33 mouse cellular contexts compared by ENCODE assay signal in genomic region chr7:128271496-128271895, GRCm38 (mm10). TPM values are rescaled to one million over a fixed set of nuclear protein-coding genes. Genes with fewer than 3 reads are reported as not detected.
A peak's percentile ranks its signal among the peaks of the same experiment; 100 is the strongest.
DNase-seq lines count a peak whose midpoint lies in the region; ATAC-seq and TF ChIP-seq lines count a peak whose summit lies in the region.
"Had no signal": no experiment of that assay in that cellular context is flagged by ENCODE, and none has a peak within 500 bp of the region (broad histone marks: within the 10 kb centered on the region; RNA-seq: fewer than 3 reads in every experiment).

No protein-coding gene starts in this region.

- peak; percentile 36 to 52 for DNase-seq in cerebellum, adult 2 months
- DNase-seq in cerebellum, postnatal 14 days: peak; percentile 60 to 70
- DNase-seq in liver, embryonic 14.5 days (ENCODE audit: low read depth in 3 of 3, low spot score in 3 of 3): no peak
- no peak for DNase-seq in heart, embryonic 10.5 days (ENCODE audit: low spot score)
- no peak for DNase-seq in c-Kit-positive CD71-positive TER-119-positive erythroid progenitor cells, embryonic 14.5 days (ENCODE audit: low spot score)
- no peak for DNase-seq in right cerebral cortex, postnatal 36 days (ENCODE audit: low spot score in 2 of 2)
- DNase-seq: adrenal gland, postnatal 36 days; gastrocnemius, postnatal 14 days; heart, adult 2 months; heart, postnatal 10 days; kidney, adult 9 months; kidney, postnatal 10 days; lung, embryonic 14.5 days; lung, postnatal 14 days; right cerebral cortex, adult 18-20 months; thymus, adult 2 months; thymus, postnatal 36 days had no signal

- TF ChIP-seq CTCF in cerebellum, adult 2 months (IDR thresholded peaks at IDR 0.05; ENCODE audit: borderline replicate concordance, insufficient read depth, low read depth, low read length): no peak
- no peak for TF ChIP-seq CTCF in liver, embryonic 14.5 days (IDR thresholded peaks at IDR 0.05; ENCODE audit: low read depth)

- no peak for ATAC-seq in erythroblast, adult 5-6 weeks (replicated peaks; ENCODE audit: low FRiP score, poor library complexity, severe bottlenecking)
- ATAC-seq in liver, embryonic 14.5 days (ENCODE audit: insufficient read depth): no peak
- ATAC-seq: forebrain, embryonic 13.5 days; midbrain, embryonic 15.5 days; Patski had no signal

- no peak for TF ChIP-seq POLR2A in cerebellum, adult 2 months (IDR thresholded peaks at IDR 0.05; ENCODE audit: borderline replicate concordance, insufficient read depth, low read length)

- H3K36me3 ChIP-seq in erythroblast, embryonic 14.5 days (ENCODE audit: control insufficient read depth): peaks cover 72% of the 10 kb centered on the region
- peaks cover 54% of the 10 kb centered on the region for H3K36me3 ChIP-seq in liver, embryonic 14.5 days (replicated peaks; ENCODE audit: control insufficient read depth, insufficient read depth, low read depth)
- H3K36me3 ChIP-seq in heart, embryonic 10.5 days: peaks cover 59% of the 10 kb centered on the region

- WGBS in cerebellum, adult 2 months: 57% methylated on average over 9 of the region's 9 CpGs
- WGBS in liver, embryonic 14.5 days (ENCODE audit: insufficient replicate concordance): 92% methylated on average over 9 of the region's 9 CpGs
- 86% methylated on average over 9 of the region's 9 CpGs for WGBS in heart, embryonic 10.5 days

- H3K9me3 ChIP-seq in erythroblast, embryonic 14.5 days (ENCODE audit: control insufficient read depth, low read length): peaks cover 20% of the 10 kb centered on the region
- H3K9me3 ChIP-seq in liver, embryonic 14.5 days (ENCODE audit: control insufficient read depth, low read length): no peaks in the 10 kb centered on the region
- H3K9me3 ChIP-seq in heart, embryonic 10.5 days: no peaks in the 10 kb centered on the region
- H3K9me3 ChIP-seq: embryonic facial prominence, embryonic 13.5 days; forebrain, embryonic 13.5 days; heart, embryonic 13.5 days; limb, embryonic 10.5 days; limb, embryonic 15.5 days; midbrain, embryonic 15.5 days had no signal

- 0 out of 2 replicates have a peak, but pooled peaks cover 6% of the 10 kb centered on the region for H3K27me3 ChIP-seq in erythroblast, embryonic 14.5 days (ENCODE audit: control insufficient read depth)
- no peaks in the 10 kb centered on the region for H3K27me3 ChIP-seq in cerebellum, adult 2 months (ENCODE audit: control insufficient read depth, insufficient read depth, low read length)
- H3K27me3 ChIP-seq in liver, embryonic 14.5 days (ENCODE audit: control insufficient read depth, insufficient read depth, low read length): no peaks in the 10 kb centered on the region
- H3K27me3 ChIP-seq in heart, embryonic 10.5 days (ENCODE audit: insufficient read depth, poor library complexity, severe bottlenecking): no peaks in the 10 kb centered on the region; the same call in 1 of the 2 replicates
- H3K27me3 ChIP-seq: embryonic facial prominence, embryonic 13.5 days; forebrain, embryonic 13.5 days; heart, embryonic 13.5 days; limb, embryonic 15.5 days; midbrain, embryonic 15.5 days; Patski had no signal

- H3K4me2 ChIP-seq in liver, embryonic 14.5 days (ENCODE audit: low read depth): peak overlapping the region; percentile 54
- H3K4me2 ChIP-seq: embryonic facial prominence, embryonic 13.5 days; forebrain, embryonic 13.5 days; hindbrain, embryonic 14.5 days; limb, embryonic 15.5 days; lung, embryonic 14.5 days; midbrain, embryonic 15.5 days had no signal

- H3K27ac ChIP-seq in cerebellum, adult 2 months (ENCODE audit: insufficient read depth, low read length): no peak overlapping the region
- H3K27ac ChIP-seq in liver, embryonic 14.5 days: peak overlapping the region; percentile 6
- H3K27ac ChIP-seq in heart, embryonic 10.5 days: no peak overlapping the region
- H3K27ac ChIP-seq: embryonic facial prominence, embryonic 13.5 days; forebrain, embryonic 13.5 days; heart, adult 2 months; heart, embryonic 13.5 days; hindbrain, embryonic 14.5 days; limb, embryonic 10.5 days; limb, embryonic 15.5 days; midbrain, embryonic 15.5 days had no signal

- no peak for TF ChIP-seq EP300 in liver, embryonic 14.5 days (IDR thresholded peaks at IDR 0.05; ENCODE audit: low read depth)

- H3K9ac ChIP-seq in liver, embryonic 14.5 days (replicated peaks): no peak overlapping the region
- H3K9ac ChIP-seq: embryonic facial prominence, embryonic 13.5 days; forebrain, embryonic 13.5 days; heart, embryonic 13.5 days; hindbrain, embryonic 14.5 days; limb, embryonic 15.5 days; lung, embryonic 14.5 days; midbrain, embryonic 15.5 days had no signal

- peaks cover 49% of the 10 kb centered on the region for H3K4me1 ChIP-seq in erythroblast, embryonic 14.5 days (ENCODE audit: control insufficient read depth)
- H3K4me1 ChIP-seq in cerebellum, adult 2 months (ENCODE audit: control insufficient read depth, insufficient read depth, low read length): peaks cover 26% of the 10 kb centered on the region
- H3K4me1 ChIP-seq in liver, embryonic 14.5 days (replicated peaks; ENCODE audit: control insufficient read depth in 2 of 2, insufficient read depth in 2 of 2, low read length in 1 of 2): peaks cover 15 to 16% of the 10 kb centered on the region in 2 experiments
- peaks cover 18% of the 10 kb centered on the region for H3K4me1 ChIP-seq in heart, embryonic 10.5 days
- H3K4me1 ChIP-seq: embryonic facial prominence, embryonic 13.5 days; forebrain, embryonic 13.5 days; limb, embryonic 15.5 days; midbrain, embryonic 15.5 days had no signal

- peak overlapping the region; percentile 49 for H3K4me3 ChIP-seq in erythroblast, embryonic 14.5 days (replicated peaks)
- no peak overlapping the region for H3K4me3 ChIP-seq in cerebellum, adult 2 months (replicated peaks; ENCODE audit: insufficient read depth, low read depth, low read length)
- H3K4me3 ChIP-seq in liver, embryonic 14.5 days (ENCODE audit: insufficient read depth in 1 of 2, low read depth in 2 of 2, low read length in 2 of 2): no peak overlapping the region
- H3K4me3 ChIP-seq in heart, embryonic 10.5 days: no peak overlapping the region
- H3K4me3 ChIP-seq: embryonic facial prominence, embryonic 13.5 days; forebrain, embryonic 13.5 days; heart, adult 2 months; heart, embryonic 13.5 days; limb, embryonic 10.5 days; limb, embryonic 15.5 days; midbrain, embryonic 15.5 days had no signal

RNA-seq across cellular contexts. Expression of gene Slc5a2, which starts 6.0 kb away (rescaled TPM):
- 0.88 and 1.4 TPM in 2 replicates for polyA plus RNA-seq in erythroblast, embryonic 14.5 days (2012)
- total RNA-seq in erythroblast, adult 5-6 weeks (2015; ENCODE audit: low replicate concordance): not detected in 2 replicates
- total RNA-seq in erythroblast, adult 5-6 weeks (2017; ENCODE audit: low replicate concordance): 0.85 TPM in 1 of 2 replicates, not detected in the other
- polyA plus RNA-seq in cerebellum, adult 2 months (2012; rRNA removed): 0.30 and 0.51 TPM in 2 replicates
- 1.6 and 1.8 TPM in 2 replicates for polyA plus RNA-seq in liver, embryonic 14.5 days (2012; rRNA removed)
- polyA plus RNA-seq in liver, embryonic 14.5 days (2014; fragmentation: Nextera tagmentation; extraction: Ambion mirVana): 2.9 and 3.1 TPM in 2 replicates
- 0.37 and 0.48 TPM in 2 replicates for polyA plus RNA-seq in heart, embryonic 10.5 days (2016; fragmentation: Nextera tagmentation; extraction: Ambion mirVana)
- total RNA-seq: adrenal gland, postnatal 36 days; gastrocnemius, postnatal 14 days; heart, adult 2 months; heart, postnatal 10 days; hematopoietic stem cell, adult 5-6 weeks; left cerebral cortex, postnatal 10 days; neutrophil, adult 5-6 weeks had no signal
- polyA plus RNA-seq: forebrain, embryonic 13.5 days; heart, embryonic 13.5 days; hindbrain, embryonic 14.5 days; intestine, postnatal 0 days; large intestine, adult 2 months; limb, embryonic 15.5 days had no signal

RNA-seq across cellular contexts. Expression of gene Tgfb1i1, which starts 24.9 kb away (rescaled TPM):
- polyA plus RNA-seq in erythroblast, embryonic 14.5 days (2012): 0.27 and 0.30 TPM in 2 replicates
- total RNA-seq in erythroblast, adult 5-6 weeks (2015; ENCODE audit: low replicate concordance): 0.96 and 2.9 TPM in 2 replicates
- 0.84 TPM in 1 of 2 replicates, not detected in the other for total RNA-seq in erythroblast, adult 5-6 weeks (2017; ENCODE audit: low replicate concordance)
- 10.8 and 13.1 TPM in 2 replicates for polyA plus RNA-seq in cerebellum, adult 2 months (2012; rRNA removed)
- 5.0 and 6.0 TPM in 2 replicates for polyA plus RNA-seq in liver, embryonic 14.5 days (2012; rRNA removed)
- polyA plus RNA-seq in liver, embryonic 14.5 days (2014; fragmentation: Nextera tagmentation; extraction: Ambion mirVana): 7.8 and 8.5 TPM in 2 replicates
- polyA plus RNA-seq in heart, embryonic 10.5 days (2016; fragmentation: Nextera tagmentation; extraction: Ambion mirVana): 144 and 202 TPM in 2 replicates
- total RNA-seq: MEL had no signal

RNA-seq across cellular contexts. Expression of gene BC017158, which starts 26.5 kb away (rescaled TPM):
- polyA plus RNA-seq in erythroblast, embryonic 14.5 days (2012): 7.3 and 9.0 TPM in 2 replicates
- total RNA-seq in erythroblast, adult 5-6 weeks (2015; ENCODE audit: low replicate concordance): 29.2 and 52.5 TPM in 2 replicates
- total RNA-seq in erythroblast, adult 5-6 weeks (2017; ENCODE audit: low replicate concordance): 41.7 and 56.7 TPM in 2 replicates
- 35.4 and 38.9 TPM in 2 replicates for polyA plus RNA-seq in cerebellum, adult 2 months (2012; rRNA removed)
- polyA plus RNA-seq in liver, embryonic 14.5 days (2012; rRNA removed): 23.7 and 23.9 TPM in 2 replicates
- polyA plus RNA-seq in liver, embryonic 14.5 days (2014; fragmentation: Nextera tagmentation; extraction: Ambion mirVana): 16.9 and 17.7 TPM in 2 replicates
- 20.3 and 25.1 TPM in 2 replicates for polyA plus RNA-seq in heart, embryonic 10.5 days (2016; fragmentation: Nextera tagmentation; extraction: Ambion mirVana)

RNA-seq across cellular contexts. Expression of gene 9130023H24Rik, which starts 33.7 kb away (rescaled TPM):
- polyA plus RNA-seq in erythroblast, embryonic 14.5 days (2012): 0.03 and 0.12 TPM in 2 replicates
- total RNA-seq in erythroblast, adult 5-6 weeks (2015; ENCODE audit: low replicate concordance): 1.7 and 3.3 TPM in 2 replicates
- total RNA-seq in erythroblast, adult 5-6 weeks (2017; ENCODE audit: low replicate concordance): 1.8 and 2.7 TPM in 2 replicates
- 2.6 and 2.8 TPM in 2 replicates for polyA plus RNA-seq in cerebellum, adult 2 months (2012; rRNA removed)
- 0.92 and 1.1 TPM in 2 replicates for polyA plus RNA-seq in liver, embryonic 14.5 days (2012; rRNA removed)
- polyA plus RNA-seq in liver, embryonic 14.5 days (2014; fragmentation: Nextera tagmentation; extraction: Ambion mirVana): 1.6 and 2.1 TPM in 2 replicates
- polyA plus RNA-seq in heart, embryonic 10.5 days (2016; fragmentation: Nextera tagmentation; extraction: Ambion mirVana): 7.1 and 7.2 TPM in 2 replicates

RNA-seq across cellular contexts. Expression of gene Armc5, which starts 34.4 kb away (rescaled TPM):
- 2.1 and 2.3 TPM in 2 replicates for polyA plus RNA-seq in erythroblast, embryonic 14.5 days (2012)
- total RNA-seq in erythroblast, adult 5-6 weeks (2015; ENCODE audit: low replicate concordance): 1.3 and 2.3 TPM in 2 replicates
- total RNA-seq in erythroblast, adult 5-6 weeks (2017; ENCODE audit: low replicate concordance): 2.2 and 4.0 TPM in 2 replicates
- 16.1 and 17.2 TPM in 2 replicates for polyA plus RNA-seq in cerebellum, adult 2 months (2012; rRNA removed)
- polyA plus RNA-seq in liver, embryonic 14.5 days (2012; rRNA removed): 5.2 and 6.1 TPM in 2 replicates
- 4.6 and 4.9 TPM in 2 replicates for polyA plus RNA-seq in liver, embryonic 14.5 days (2014; fragmentation: Nextera tagmentation; extraction: Ambion mirVana)
- polyA plus RNA-seq in heart, embryonic 10.5 days (2016; fragmentation: Nextera tagmentation; extraction: Ambion mirVana): 16.6 and 17.5 TPM in 2 replicates

Comparison
In these comparisons a context has a peak if more than half of its experiments do, and no peak if none do; other contexts are left out.
1. DNase-seq: peak in cerebellum, adult 2 months (2 of 2) and cerebellum, postnatal 14 days (2 of 2); none in liver, embryonic 14.5 days (0 of 3), heart, embryonic 10.5 days (single experiment), c-Kit-positive CD71-positive TER-119-positive erythroid progenitor cells, embryonic 14.5 days (single experiment) and right cerebral cortex, postnatal 36 days (0 of 2).
2. RNA of gene Tgfb1i1, which starts 24.9 kb away (polyA plus RNA-seq): 144 to 202 TPM in heart, embryonic 10.5 days; 10.8 to 13.1 TPM in cerebellum, adult 2 months, 5.0 to 8.5 TPM in liver, embryonic 14.5 days and 0.27 to 0.30 TPM in erythroblast, embryonic 14.5 days; every median in the first group is over 10 times any median in the second.